Mouse (Mus musculus): ENCODE measurements around the gene Fkbp8. TPM values are rescaled to one million over a fixed set of nuclear protein-coding genes. Genes with fewer than 3 reads are reported as not detected.

Fkbp8 gene
- polyA plus RNA-seq, 1 experiment from 2014 or later: 425 TPM

Other genes starting within 250 kb of the Fkbp8 start
- gene Homer3, start 244.9 kb upstream of the Fkbp8 start, polyA plus RNA-seq (2015; fragmentation: Nextera tagmentation; extraction: Ambion mirVana): 26.3 and 29.9 TPM in 2 replicates
- gene Ddx49, start 225.2 kb upstream of the Fkbp8 start, polyA plus RNA-seq (2015; fragmentation: Nextera tagmentation; extraction: Ambion mirVana): 40.3 and 45.0 TPM in 2 replicates
- 261 and 268 TPM in 2 replicates for gene Cope, start 225.2 kb upstream of the Fkbp8 start, polyA plus RNA-seq (2015; fragmentation: Nextera tagmentation; extraction: Ambion mirVana)
- 40.3 and 42.1 TPM in 2 replicates for gene Cers1, start 211.9 kb upstream of the Fkbp8 start, polyA plus RNA-seq (2015; fragmentation: Nextera tagmentation; extraction: Ambion mirVana)
- 2.5 and 7.0 TPM in 2 replicates for gene Gdf1, start 197.9 kb upstream of the Fkbp8 start, polyA plus RNA-seq (2015; fragmentation: Nextera tagmentation; extraction: Ambion mirVana)
- gene Upf1, start 174.4 kb upstream of the Fkbp8 start, polyA plus RNA-seq (2015; fragmentation: Nextera tagmentation; extraction: Ambion mirVana): 11.3 and 11.6 TPM in 2 replicates
- 0.36 and 0.47 TPM in 2 replicates for gene Comp, start 154.2 kb upstream of the Fkbp8 start, polyA plus RNA-seq (2015; fragmentation: Nextera tagmentation; extraction: Ambion mirVana)
- 53.4 and 56.3 TPM in 2 replicates for gene Crtc1, start 88.1 kb upstream of the Fkbp8 start, polyA plus RNA-seq (2015; fragmentation: Nextera tagmentation; extraction: Ambion mirVana)
- 31.0 and 32.4 TPM in 2 replicates for gene Klhl26, start 50.8 kb upstream of the Fkbp8 start, polyA plus RNA-seq (2015; fragmentation: Nextera tagmentation; extraction: Ambion mirVana)
- gene Tmem59l, start 40.4 kb upstream of the Fkbp8 start, polyA plus RNA-seq (2015; fragmentation: Nextera tagmentation; extraction: Ambion mirVana): 121 and 151 TPM in 2 replicates
- gene Crlf1, start 34.6 kb upstream of the Fkbp8 start, polyA plus RNA-seq (2015; fragmentation: Nextera tagmentation; extraction: Ambion mirVana): 3.6 and 6.3 TPM in 2 replicates
- gene Rex1bd, start 21.0 kb upstream of the Fkbp8 start, polyA plus RNA-seq (2015; fragmentation: Nextera tagmentation; extraction: Ambion mirVana): 163 and 185 TPM in 2 replicates
- 584 and 621 TPM in 2 replicates for gene Uba52, start 16.9 kb upstream of the Fkbp8 start, polyA plus RNA-seq (2015; fragmentation: Nextera tagmentation; extraction: Ambion mirVana)
- 43.1 and 43.3 TPM in 2 replicates for gene Kxd1, start 232 bp downstream of the Fkbp8 start, polyA plus RNA-seq (2015; fragmentation: Nextera tagmentation; extraction: Ambion mirVana)
- 16.7 and 19.2 TPM in 2 replicates for gene Ell, start 11.7 kb downstream of the Fkbp8 start, polyA plus RNA-seq (2015; fragmentation: Nextera tagmentation; extraction: Ambion mirVana)
- gene Isyna1, start 66.6 kb downstream of the Fkbp8 start, polyA plus RNA-seq (2015; fragmentation: Nextera tagmentation; extraction: Ambion mirVana): 155 and 171 TPM in 2 replicates
- 151 and 173 TPM in 2 replicates for gene Ssbp4, start 81.1 kb downstream of the Fkbp8 start, polyA plus RNA-seq (2015; fragmentation: Nextera tagmentation; extraction: Ambion mirVana)
- 0.64 and 0.97 TPM in 2 replicates for gene Lrrc25, start 88.4 kb downstream of the Fkbp8 start, polyA plus RNA-seq (2015; fragmentation: Nextera tagmentation; extraction: Ambion mirVana)
- 0.35 and 0.39 TPM in 2 replicates for gene Gdf15, start 104.7 kb downstream of the Fkbp8 start, polyA plus RNA-seq (2015; fragmentation: Nextera tagmentation; extraction: Ambion mirVana)
- gene Pgpep1, start 132.7 kb downstream of the Fkbp8 start, polyA plus RNA-seq (2015; fragmentation: Nextera tagmentation; extraction: Ambion mirVana): 67.2 and 69.7 TPM in 2 replicates
- 137 and 143 TPM in 2 replicates for gene Lsm4, start 145.5 kb downstream of the Fkbp8 start, polyA plus RNA-seq (2015; fragmentation: Nextera tagmentation; extraction: Ambion mirVana)
- gene Jund, start 171.2 kb downstream of the Fkbp8 start, polyA plus RNA-seq (2015; fragmentation: Nextera tagmentation; extraction: Ambion mirVana): 60.4 and 67.9 TPM in 2 replicates
- 0.06 TPM in 1 of 2 replicates, not detected in the other for gene Iqcn, start 175.7 kb downstream of the Fkbp8 start, polyA plus RNA-seq (2015; fragmentation: Nextera tagmentation; extraction: Ambion mirVana)
- gene Gm3336, start 190.8 kb downstream of the Fkbp8 start, polyA plus RNA-seq (2015; fragmentation: Nextera tagmentation; extraction: Ambion mirVana): not detected in 2 replicates
- gene Pde4c, start 196.0 kb downstream of the Fkbp8 start, polyA plus RNA-seq (2015; fragmentation: Nextera tagmentation; extraction: Ambion mirVana): 0.11 and 0.23 TPM in 2 replicates
- 477 and 573 TPM in 2 replicates for gene Rab3a, start 227.0 kb downstream of the Fkbp8 start, polyA plus RNA-seq (2015; fragmentation: Nextera tagmentation; extraction: Ambion mirVana)
- gene Mpv17l2, start 233.2 kb downstream of the Fkbp8 start, polyA plus RNA-seq (2015; fragmentation: Nextera tagmentation; extraction: Ambion mirVana): 34.8 and 35.7 TPM in 2 replicates
- gene Pik3r2, start 249.0 kb downstream of the Fkbp8 start, polyA plus RNA-seq (2015; fragmentation: Nextera tagmentation; extraction: Ambion mirVana): 107 and 112 TPM in 2 replicates